Mouse (Mus musculus): ENCODE measurements at regions not wholly inside any gene's neighbourhood (a gene's known extent, or its start where the extent isn't known, plus 50 kb on each side); places are given as distances from the start of the nearest gene placed in this dataset.

DNA sequence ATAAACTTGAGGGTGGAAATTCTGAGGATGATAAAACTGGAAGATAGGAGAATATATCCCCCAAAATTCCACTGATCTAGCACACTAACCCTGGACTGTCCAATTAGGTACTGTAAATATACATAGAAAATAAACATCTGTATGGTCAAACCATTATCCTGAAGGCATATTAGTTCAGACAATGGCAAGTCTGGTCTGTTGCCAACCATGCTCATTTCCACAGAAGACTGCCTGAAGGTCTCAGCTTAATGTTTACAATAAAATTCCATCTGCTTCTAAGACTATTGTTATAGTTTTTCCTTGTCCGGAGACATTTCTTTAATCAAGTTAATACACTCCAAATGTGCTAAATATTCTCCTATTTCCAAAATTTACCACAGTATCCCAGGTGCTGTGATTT lies 441.2 kb downstream of the Sorl1 start:
- Histone ChIP-seq H3K27me3 (ENCODE audit: control insufficient read depth, insufficient read depth, insufficient read length) (no peaks in the 10 kb centered on the region), H3K36me3 (ENCODE audit: control insufficient read depth, insufficient read depth) (no peaks in the 10 kb centered on the region)
- TF ChIP-seq CEBPB (IDR thresholded peaks at IDR 0.05; ENCODE audit: low read depth) (no peak), MYOG (IDR thresholded peaks at IDR 0.05; ENCODE audit: control insufficient read depth, extremely low read depth, insufficient read length) (no peak), CTCF (IDR thresholded peaks at IDR 0.05; ENCODE audit: control insufficient read depth, insufficient read depth, insufficient read length) (no peak), FOSL1 (IDR thresholded peaks at IDR 0.05; ENCODE audit: insufficient read depth, low read length, poor library complexity, severe bottlenecking) (no peak)

GRCm38 (mm10) chr9:41675656-41676055 lies 448.4 kb downstream of the Sorl1 start:
- Histone ChIP-seq H3K36me3 (ENCODE audit: control insufficient read depth, insufficient read depth) (no peaks in the 10 kb centered on the region), H3K79me2 (ENCODE audit: control insufficient read depth, insufficient read depth) (no peaks in the 10 kb centered on the region), H3K4me3 (ENCODE audit: insufficient read depth, poor library complexity, severe bottlenecking) (no peak overlapping the region), H3K79me3 (ENCODE audit: low read depth) (no peaks in the 10 kb centered on the region), H3K27me3 (ENCODE audit: control insufficient read depth, insufficient read depth, insufficient read length) (no peaks in the 10 kb centered on the region), H3ac (ENCODE audit: control insufficient read depth, insufficient read length, low read depth) (no peak overlapping the region)
- TF ChIP-seq CTCF (IDR thresholded peaks at IDR 0.05; ENCODE audit: control insufficient read depth, insufficient read depth, insufficient read length), result no peak
- no peak for TF ChIP-seq MYOD1 (IDR thresholded peaks at IDR 0.05; ENCODE audit: control insufficient read depth, insufficient read length, low read depth)
- TF ChIP-seq CEBPB (IDR thresholded peaks at IDR 0.05; ENCODE audit: low read depth), result no peak
- TF ChIP-seq FOSL1 (IDR thresholded peaks at IDR 0.05; ENCODE audit: insufficient read depth, low read length, poor library complexity, severe bottlenecking), result no peak
- no peak for TF ChIP-seq MYOG (IDR thresholded peaks at IDR 0.05; ENCODE audit: control insufficient read depth, extremely low read depth, insufficient read length)
- TF ChIP-seq USF1 (IDR thresholded peaks at IDR 0.05; ENCODE audit: low read depth), result no peak
- TF ChIP-seq MAX (IDR thresholded peaks at IDR 0.05), result no peak

More for the DNA sequence above, 441.2 kb downstream of the Sorl1 start:
- Histone ChIP-seq H3K79me2 (ENCODE audit: control insufficient read depth, insufficient read depth) (no peaks in the 10 kb centered on the region), H3K79me3 (ENCODE audit: low read depth) (no peaks in the 10 kb centered on the region), H3K4me3 (ENCODE audit: insufficient read depth, poor library complexity, severe bottlenecking) (no peak overlapping the region), H3ac (ENCODE audit: control insufficient read depth, insufficient read length, low read depth) (no peak overlapping the region)

DNA sequence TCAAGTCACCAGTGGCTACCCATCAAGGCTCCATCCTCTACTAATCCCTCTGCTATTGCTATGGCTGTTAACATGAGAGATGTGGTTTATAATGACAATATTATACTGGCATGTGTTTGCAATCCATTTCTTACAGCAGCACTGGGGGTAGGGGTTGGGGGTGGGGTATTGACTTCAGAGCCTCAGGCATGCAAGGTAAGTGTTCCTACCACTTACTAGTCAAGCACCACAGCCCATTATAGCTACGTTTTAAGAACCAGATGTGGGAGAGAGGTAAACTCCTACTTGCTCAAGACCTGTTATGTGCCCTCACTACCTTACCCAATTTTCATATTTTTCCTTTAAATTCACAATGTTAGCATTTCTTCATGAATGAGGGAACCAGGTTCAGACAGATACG lies 451.1 kb downstream of the Sorl1 start:
- Histone ChIP-seq H3K79me3 (ENCODE audit: low read depth) (no peaks in the 10 kb centered on the region), H3K27me3 (ENCODE audit: control insufficient read depth, insufficient read depth, insufficient read length) (no peaks in the 10 kb centered on the region), H3K4me3 (ENCODE audit: insufficient read depth, poor library complexity, severe bottlenecking) (no peak overlapping the region), H3K79me2 (ENCODE audit: control insufficient read depth, insufficient read depth) (no peaks in the 10 kb centered on the region), H3K36me3 (ENCODE audit: control insufficient read depth, insufficient read depth) (no peaks in the 10 kb centered on the region), H3ac (ENCODE audit: control insufficient read depth, insufficient read length, low read depth) (no peak overlapping the region)
- TF ChIP-seq CEBPB (IDR thresholded peaks at IDR 0.05; ENCODE audit: low read depth), result no peak
- no peak for TF ChIP-seq MYOD1 (IDR thresholded peaks at IDR 0.05; ENCODE audit: control insufficient read depth, insufficient read length, low read depth)
- TF ChIP-seq MYOG (IDR thresholded peaks at IDR 0.05; ENCODE audit: control insufficient read depth, extremely low read depth, insufficient read length), result no peak
- TF ChIP-seq USF1 (IDR thresholded peaks at IDR 0.05; ENCODE audit: low read depth), result no peak
- no peak for TF ChIP-seq CTCF (IDR thresholded peaks at IDR 0.05; ENCODE audit: control insufficient read depth, insufficient read depth, insufficient read length)
- no peak for TF ChIP-seq FOSL1 (IDR thresholded peaks at IDR 0.05; ENCODE audit: insufficient read depth, low read length, poor library complexity, severe bottlenecking)
- no peak for TF ChIP-seq MAX (IDR thresholded peaks at IDR 0.05)

- TF ChIP-seq MAX (IDR thresholded peaks at IDR 0.05), result no peak
- no peak for TF ChIP-seq FOSL1 (IDR thresholded peaks at IDR 0.05; ENCODE audit: insufficient read depth, low read length, poor library complexity, severe bottlenecking)
- no peak for TF ChIP-seq MYOD1 (IDR thresholded peaks at IDR 0.05; ENCODE audit: control insufficient read depth, insufficient read length, low read depth)
- no peak for TF ChIP-seq CTCF (IDR thresholded peaks at IDR 0.05; ENCODE audit: control insufficient read depth, insufficient read depth, insufficient read length)
- TF ChIP-seq USF1 (IDR thresholded peaks at IDR 0.05; ENCODE audit: low read depth), result no peak
- no peak for TF ChIP-seq MYOG (IDR thresholded peaks at IDR 0.05; ENCODE audit: control insufficient read depth, extremely low read depth, insufficient read length)
- TF ChIP-seq CEBPB (IDR thresholded peaks at IDR 0.05; ENCODE audit: low read depth), result no peak
- Histone ChIP-seq H3K36me3 (ENCODE audit: control insufficient read depth, insufficient read depth) (no peaks in the 10 kb centered on the region), H3K79me3 (ENCODE audit: low read depth) (no peaks in the 10 kb centered on the region)
Observed at GRCm38 (mm10) chr9:41668741-41669140, 455.4 kb downstream of the Sorl1 start.

GRCm38 (mm10) chr9:41665000-41665685 lies 459.0 kb downstream of the Sorl1 start:
- Histone ChIP-seq H3K79me3 (ENCODE audit: low read depth) (no peaks in the 10 kb centered on the region), H3K36me3 (ENCODE audit: control insufficient read depth, insufficient read depth) (no peaks in the 10 kb centered on the region), H3ac (ENCODE audit: control insufficient read depth, insufficient read length, low read depth) (no peak overlapping the region), H3K27me3 (ENCODE audit: control insufficient read depth, insufficient read depth, insufficient read length) (no peaks in the 10 kb centered on the region), H3K79me2 (ENCODE audit: control insufficient read depth, insufficient read depth) (no peaks in the 10 kb centered on the region), H3K4me3 (ENCODE audit: insufficient read depth, poor library complexity, severe bottlenecking) (no peak overlapping the region)
- no peak for TF ChIP-seq USF1 (IDR thresholded peaks at IDR 0.05; ENCODE audit: low read depth)
- no peak for TF ChIP-seq FOSL1 (IDR thresholded peaks at IDR 0.05; ENCODE audit: insufficient read depth, low read length, poor library complexity, severe bottlenecking)
- no peak for TF ChIP-seq MYOG (IDR thresholded peaks at IDR 0.05; ENCODE audit: control insufficient read depth, extremely low read depth, insufficient read length)
- no peak for TF ChIP-seq CEBPB (IDR thresholded peaks at IDR 0.05; ENCODE audit: low read depth)
- no peak for TF ChIP-seq MAX (IDR thresholded peaks at IDR 0.05)
- no peak for TF ChIP-seq CTCF (IDR thresholded peaks at IDR 0.05; ENCODE audit: control insufficient read depth, insufficient read depth, insufficient read length)
- TF ChIP-seq MYOD1 (IDR thresholded peaks at IDR 0.05; ENCODE audit: control insufficient read depth, insufficient read length, low read depth), result no peak

More at GRCm38 (mm10) chr9:41668741-41669140, 455.4 kb downstream of the Sorl1 start:
- Histone ChIP-seq H3K4me3 (ENCODE audit: insufficient read depth, poor library complexity, severe bottlenecking) (no peak overlapping the region), H3K79me2 (ENCODE audit: control insufficient read depth, insufficient read depth) (no peaks in the 10 kb centered on the region), H3ac (ENCODE audit: control insufficient read depth, insufficient read length, low read depth) (no peak overlapping the region), H3K27me3 (ENCODE audit: control insufficient read depth, insufficient read depth, insufficient read length) (no peaks in the 10 kb centered on the region)

Measured in C2C12 (cell line).